Mouse (Mus musculus): ENCODE results near the gene Pigu.

Pigu gene

GRCm38 (mm10) chr2:155356971-155357591 lies at the start of gene Pigu:
Gene Pigu (minus strand): TSS chr2:155357430.
- DNase-seq (ENCODE audit: low spot score in 2 of 2) = peak; percentile 93 to 94

- DNase-seq (ENCODE audit: low spot score in 2 of 2) = no peak
Observed at GRCm38 (mm10) chr2:155404635-155405034, 47.4 kb upstream of the Pigu start.

- DNase-seq (ENCODE audit: low spot score in 2 of 2) = no peak
Observed at GRCm38 (mm10) chr2:155401926-155402325, 44.7 kb upstream of the Pigu start.

- no peak for DNase-seq (ENCODE audit: low spot score in 2 of 2)
Observed at GRCm38 (mm10) chr2:155400276-155400675, 43.0 kb upstream of the Pigu start.

- no peak for DNase-seq (ENCODE audit: low spot score in 2 of 2)
Observed at GRCm38 (mm10) chr2:155394586-155394985, 37.4 kb upstream of the Pigu start.

- DNase-seq (ENCODE audit: low spot score in 2 of 2) = no peak
Observed at GRCm38 (mm10) chr2:155388573-155388972, 31.3 kb upstream of the Pigu start.

- DNase-seq (ENCODE audit: low spot score in 2 of 2) = no peak
Observed at GRCm38 (mm10) chr2:155387052-155387451, 29.8 kb upstream of the Pigu start.

- DNase-seq (ENCODE audit: low spot score in 2 of 2) = peak in 1 of 2 experiments; percentile 21
Observed at GRCm38 (mm10) chr2:155386534-155386899, 29.3 kb upstream of the Pigu start.

GRCm38 (mm10) chr2:155385731-155386533 lies 28.7 kb upstream of the Pigu start:
- DNase-seq (ENCODE audit: low spot score in 2 of 2) = no peak

- DNase-seq (ENCODE audit: low spot score in 2 of 2) = peak; percentile 78 to 81
Observed at GRCm38 (mm10) chr2:155385090-155385489, 27.9 kb upstream of the Pigu start.

GRCm38 (mm10) chr2:155382791-155383438 lies 25.7 kb upstream of the Pigu start:
- DNase-seq (ENCODE audit: low spot score in 2 of 2) = peak in 1 of 2 experiments; percentile 12

GRCm38 (mm10) chr2:155382332-155382700 lies 25.1 kb upstream of the Pigu start:
- no peak for DNase-seq (ENCODE audit: low spot score in 2 of 2)

GRCm38 (mm10) chr2:155381643-155382331 lies 24.6 kb upstream of the Pigu start:
- peak; percentile 97 for DNase-seq (ENCODE audit: low spot score in 2 of 2)

GRCm38 (mm10) chr2:155381060-155381437 lies 23.8 kb upstream of the Pigu start:
- DNase-seq (ENCODE audit: low spot score in 2 of 2) = no peak

- no peak for DNase-seq (ENCODE audit: low spot score in 2 of 2)
Observed at GRCm38 (mm10) chr2:155380261-155381059, 23.2 kb upstream of the Pigu start, which contains the start of gene Trp53inp2. Gene Trp53inp2 (plus strand): TSS chr2:155381059.

GRCm38 (mm10) chr2:155376191-155376590 lies 19.0 kb upstream of the Pigu start:
- no peak for DNase-seq (ENCODE audit: low spot score in 2 of 2)

GRCm38 (mm10) chr2:155374521-155374920 lies 17.3 kb upstream of the Pigu start:
- DNase-seq (ENCODE audit: low spot score in 2 of 2) = no peak

- DNase-seq (ENCODE audit: low spot score in 2 of 2) = no peak
Observed at GRCm38 (mm10) chr2:155373886-155374285, 16.7 kb upstream of the Pigu start.

GRCm38 (mm10) chr2:155373302-155373701 lies 16.1 kb upstream of the Pigu start:
- no peak for DNase-seq (ENCODE audit: low spot score in 2 of 2)

- DNase-seq (ENCODE audit: low spot score in 2 of 2) = no peak
Observed at GRCm38 (mm10) chr2:155372451-155372850, 15.2 kb upstream of the Pigu start.

- DNase-seq (ENCODE audit: low spot score in 2 of 2) = peak; percentile 32 to 41
Observed at GRCm38 (mm10) chr2:155369333-155369883, 12.2 kb upstream of the Pigu start.
